Mouse (Mus musculus) erythroblast, embryonic 14.5 days (primary cell): ENCODE results near the gene Trmt13.

Experiments used
- GATA1 ChIP-seq: IDR thresholded peaks from 2 replicates; pipeline ENCODE4 v1.6.1; 2012; ENCODE audit warnings: low read length, inconsistent platforms, mixed read lengths
- TAL1 ChIP-seq: IDR thresholded peaks from 3 replicates; pipeline ENCODE4 v1.6.1; 2012; ENCODE audit warnings: low read length, inconsistent platforms, mixed read lengths

GRCm38 (mm10) chr3:116641811-116642371 is 27.5 kb upstream of the Trmt13 start:
- TF ChIP-seq GATA1 (no peak), TAL1 (no peak)
